Mouse (Mus musculus): ENCODE results near the gene BC048403.

Gene BC048403

GRCm38 (mm10) chr10:121739548-121740505 lies at the start of gene BC048403:
TSS of gene BC048403 (plus strand) at chr10:121739937.
- DNase-seq (ENCODE audit: low spot score) = peak; percentile 68

- DNase-seq (ENCODE audit: low spot score) = no peak
Measured at GRCm38 (mm10) chr10:121692944-121693579, 46.7 kb upstream of the BC048403 start.

- DNase-seq (ENCODE audit: low spot score) = no peak
Measured at GRCm38 (mm10) chr10:121694567-121694966, 45.2 kb upstream of the BC048403 start.

DNA sequence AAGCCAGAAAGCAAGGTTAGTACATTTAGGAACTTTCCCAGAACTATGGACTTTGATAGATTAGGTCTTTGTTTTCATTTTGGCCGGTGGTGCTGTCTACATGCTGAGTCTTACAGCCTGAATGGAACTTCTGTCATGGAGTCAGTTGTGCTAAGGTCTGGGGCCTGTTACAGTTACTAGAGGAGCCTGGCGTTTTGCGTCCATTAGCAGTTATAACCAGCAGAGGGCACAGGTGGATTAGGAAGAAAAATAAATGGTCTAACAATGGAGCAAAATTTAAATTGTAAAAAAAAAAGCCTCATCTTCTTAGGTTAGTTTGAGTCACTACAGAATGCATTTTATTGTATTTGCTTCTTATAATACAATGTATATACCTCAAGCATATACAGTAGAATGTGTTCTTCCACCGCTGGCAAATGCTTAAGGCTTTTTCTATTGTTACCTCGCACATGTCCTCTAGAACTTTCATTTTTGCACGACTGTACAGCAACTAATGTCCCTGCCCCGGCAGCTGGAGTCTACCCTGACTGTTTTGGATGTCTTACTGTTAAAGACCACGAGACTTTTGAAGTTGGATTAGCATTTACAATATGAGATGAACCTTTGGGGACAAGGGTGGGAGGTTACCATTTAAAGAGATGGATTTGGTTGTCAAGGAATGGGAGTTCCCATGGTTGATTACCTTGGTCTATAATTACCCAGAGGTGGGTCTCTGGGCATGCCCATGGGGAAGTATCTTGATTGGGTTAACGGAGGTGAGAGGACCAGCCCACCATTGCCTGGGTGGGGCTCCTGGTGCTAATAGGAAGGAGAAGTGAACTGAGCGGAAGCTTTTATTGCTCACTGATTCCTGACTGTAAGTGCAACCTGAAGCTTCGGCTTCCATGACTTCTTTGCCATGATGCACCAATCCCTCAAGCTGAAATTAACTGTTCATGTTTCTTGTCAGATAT lies 38.2 kb upstream of the BC048403 start:
- no peak for DNase-seq (ENCODE audit: low spot score)

DNA sequence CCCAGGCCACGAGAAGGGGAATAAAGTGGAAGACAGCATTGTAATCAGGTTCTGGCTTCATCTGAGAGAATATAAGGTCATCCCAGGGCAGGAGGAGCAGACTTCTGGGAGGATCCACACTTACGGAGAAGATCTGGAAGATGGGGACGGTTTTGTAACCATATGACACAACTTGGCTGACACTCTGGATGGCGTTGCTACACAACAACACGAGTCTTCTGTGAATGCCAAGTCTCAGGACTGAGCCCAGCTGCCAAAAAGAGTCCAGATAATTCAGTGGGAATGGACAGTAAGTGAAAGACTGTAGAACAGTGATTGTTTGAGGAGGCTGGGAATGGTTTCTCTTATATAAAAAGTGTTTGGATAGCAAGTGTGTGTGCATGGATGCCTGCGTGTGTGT lies 36.1 kb upstream of the BC048403 start:
- DNase-seq (ENCODE audit: low spot score) = no peak

- DNase-seq (ENCODE audit: low spot score) = no peak
Measured at GRCm38 (mm10) chr10:121704871-121705270, 34.9 kb upstream of the BC048403 start.

GRCm38 (mm10) chr10:121705399-121706163 lies 34.2 kb upstream of the BC048403 start:
- no peak for DNase-seq (ENCODE audit: low spot score)

GRCm38 (mm10) chr10:121716862-121717261 lies 22.9 kb upstream of the BC048403 start:
- no peak for DNase-seq (ENCODE audit: low spot score)

DNA sequence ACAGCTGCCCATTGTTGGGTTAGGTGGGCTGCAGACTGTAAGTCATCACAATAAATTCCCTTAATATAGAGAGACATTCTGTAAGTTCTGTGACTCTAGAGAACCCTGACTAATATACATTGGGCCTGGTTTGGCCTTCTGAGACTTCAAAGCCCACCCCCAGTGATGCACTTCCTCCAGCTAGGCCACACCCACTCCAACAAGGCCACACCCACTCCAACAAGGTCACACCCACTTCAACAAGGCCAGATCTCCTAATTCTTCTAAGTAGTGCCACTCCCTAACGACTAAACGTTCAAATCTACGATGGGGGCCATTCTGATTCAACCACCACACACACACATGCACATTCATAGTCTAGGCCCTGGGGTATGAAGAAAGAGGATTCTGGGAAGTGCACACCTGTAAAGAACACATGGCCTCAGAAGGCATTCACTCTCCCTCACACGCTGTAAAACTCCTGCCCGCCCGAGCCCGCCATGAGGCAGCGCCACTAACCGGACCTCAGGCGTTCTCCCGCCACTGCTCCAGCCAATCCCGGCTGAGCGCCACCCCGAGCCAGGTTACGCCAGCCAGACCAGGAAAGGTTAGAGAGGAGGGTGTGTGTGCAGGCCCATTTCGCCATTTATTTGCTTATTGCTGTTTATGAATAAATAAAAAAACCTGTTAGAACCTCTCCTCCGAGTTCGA lies 20.7 kb upstream of the BC048403 start:
- no peak for DNase-seq (ENCODE audit: low spot score)

DNA sequence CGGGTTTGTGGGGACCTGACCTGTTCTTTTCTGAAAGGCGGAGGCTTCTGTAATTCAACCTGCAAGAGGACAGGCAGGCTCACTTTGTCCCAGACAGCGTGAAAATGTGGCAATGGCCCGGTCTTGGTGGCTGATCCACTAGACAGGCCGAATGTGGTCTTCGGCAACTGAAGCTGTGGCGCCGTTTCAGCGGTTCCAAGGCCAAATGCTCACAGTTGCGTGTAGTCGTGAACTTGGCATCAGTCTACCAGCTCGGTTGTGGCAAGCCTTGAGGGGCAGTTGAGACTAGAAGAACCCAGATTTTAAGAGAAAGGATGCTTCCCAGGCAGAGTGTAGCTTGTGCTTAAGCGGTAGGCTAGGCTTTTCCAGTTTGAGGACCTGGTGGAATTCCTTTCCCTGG lies 19.0 kb upstream of the BC048403 start:
- DNase-seq (ENCODE audit: low spot score) = no peak

DNA sequence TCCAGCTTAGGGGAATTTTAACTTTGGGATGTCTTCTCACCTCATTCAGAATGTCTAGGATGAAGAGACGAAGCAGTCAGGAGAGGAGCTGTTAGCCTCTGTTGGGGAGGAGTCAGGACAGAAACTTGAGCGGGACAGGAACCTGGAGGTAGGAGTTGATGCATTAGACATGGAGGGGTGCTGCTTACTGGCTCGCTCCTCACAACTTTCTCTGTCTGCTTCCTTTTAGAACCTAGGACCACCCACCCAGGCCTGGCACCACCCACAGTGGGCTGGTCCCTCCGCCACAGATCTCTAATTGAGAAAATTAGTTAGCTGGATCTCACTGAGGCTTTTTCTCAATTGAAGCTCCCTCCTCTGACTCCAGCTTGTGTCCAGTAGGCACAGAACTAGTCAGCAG lies 13.2 kb upstream of the BC048403 start:
- no peak for DNase-seq (ENCODE audit: low spot score)

DNA sequence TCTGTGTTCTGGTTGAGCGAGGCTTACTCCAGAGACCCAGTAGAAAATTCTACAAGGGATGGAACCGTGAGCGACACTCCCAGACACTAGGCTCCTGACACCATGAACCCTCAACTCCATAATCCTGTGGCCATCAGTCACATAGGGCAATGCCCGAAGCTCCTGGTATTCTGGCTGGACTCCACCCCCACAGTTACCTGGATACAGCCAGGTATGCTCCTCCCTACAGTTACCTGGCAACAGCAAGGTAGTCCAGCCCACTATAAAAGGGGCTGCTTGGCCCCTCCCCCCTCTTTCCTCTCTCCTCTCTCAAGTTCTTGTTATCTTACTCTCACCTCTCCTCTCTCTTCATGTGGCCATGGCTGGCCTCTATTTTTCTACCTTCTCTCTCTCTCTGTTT lies 12.6 kb upstream of the BC048403 start:
- DNase-seq (ENCODE audit: low spot score) = no peak

DNA sequence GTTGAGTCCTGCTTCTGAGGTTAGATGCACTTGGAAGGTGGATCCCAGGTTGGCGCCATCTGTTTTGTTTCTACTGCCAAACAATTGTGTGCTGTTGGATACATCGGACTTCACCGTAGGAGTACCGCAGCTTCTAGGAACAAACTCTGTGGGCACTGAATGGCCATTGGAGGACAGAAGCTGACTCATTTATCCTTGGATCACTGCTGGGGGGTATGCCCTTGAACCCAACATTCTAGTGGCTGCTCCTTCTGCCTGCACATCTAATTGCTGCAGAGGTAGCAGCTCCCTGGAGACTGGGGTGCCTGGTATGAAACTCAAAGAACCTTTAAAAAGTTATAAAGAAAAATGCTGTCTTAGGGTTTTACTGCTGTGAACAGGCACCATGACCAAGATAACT lies 11.5 kb upstream of the BC048403 start:
- no peak for DNase-seq (ENCODE audit: low spot score)

DNA sequence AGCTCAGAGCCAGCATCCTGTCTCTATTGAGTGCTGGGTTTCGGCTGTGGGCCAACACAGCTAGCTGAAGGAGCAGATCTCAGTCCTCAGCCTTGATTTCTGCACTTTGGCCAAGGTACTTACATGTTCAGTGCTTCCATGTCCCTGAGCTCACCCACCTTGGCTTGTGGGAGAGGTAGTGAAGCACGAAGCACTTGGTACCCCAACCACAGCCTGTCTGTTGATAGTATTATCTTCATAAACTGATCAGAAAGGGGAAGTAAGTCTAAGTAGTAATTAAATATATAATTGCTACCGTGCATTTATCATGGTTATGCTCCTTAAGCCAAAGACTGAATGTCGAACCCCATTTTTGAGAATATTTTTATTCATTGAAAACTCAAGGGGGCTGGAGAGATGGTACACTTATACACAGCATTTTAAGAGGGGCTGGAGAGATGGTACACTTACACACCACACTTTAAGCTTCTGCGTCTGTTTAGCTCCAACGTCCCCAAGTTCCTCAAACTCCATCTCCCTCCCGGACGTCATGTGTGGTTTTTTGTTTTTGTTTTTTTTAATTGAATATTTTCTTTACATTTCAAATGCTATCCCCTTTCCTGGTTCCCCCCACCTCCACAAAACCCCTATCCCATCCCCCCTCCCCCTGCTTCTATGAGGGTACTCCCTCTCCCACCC lies 8.6 kb upstream of the BC048403 start:
- DNase-seq (ENCODE audit: low spot score) = no peak

GRCm38 (mm10) chr10:121732542-121732941 lies 7.2 kb upstream of the BC048403 start:
- no peak for DNase-seq (ENCODE audit: low spot score)

GRCm38 (mm10) chr10:121737256-121737655 lies 2.5 kb upstream of the BC048403 start:
- no peak for DNase-seq (ENCODE audit: low spot score)

DNA sequence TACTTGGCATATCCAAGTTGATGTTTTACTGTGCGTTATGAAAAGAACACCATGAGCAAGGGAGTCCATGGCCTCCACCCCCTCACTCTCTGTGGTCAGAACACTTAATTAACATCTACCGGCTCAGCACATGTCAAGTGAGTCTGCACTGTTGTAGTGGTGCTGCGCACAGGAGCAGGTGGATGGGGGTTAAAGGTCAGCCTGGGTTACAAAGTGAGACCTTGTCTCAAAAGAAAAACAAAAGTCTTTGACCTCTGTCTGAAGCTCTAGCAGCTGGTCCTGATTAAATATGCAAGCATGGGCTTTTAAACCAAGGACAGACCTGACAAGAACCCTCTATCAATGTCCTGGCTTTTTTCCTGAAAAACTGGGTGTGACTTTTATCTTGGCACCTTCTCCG lies 2.6 kb downstream of the BC048403 start:
- no peak for DNase-seq (ENCODE audit: low spot score)

DNA sequence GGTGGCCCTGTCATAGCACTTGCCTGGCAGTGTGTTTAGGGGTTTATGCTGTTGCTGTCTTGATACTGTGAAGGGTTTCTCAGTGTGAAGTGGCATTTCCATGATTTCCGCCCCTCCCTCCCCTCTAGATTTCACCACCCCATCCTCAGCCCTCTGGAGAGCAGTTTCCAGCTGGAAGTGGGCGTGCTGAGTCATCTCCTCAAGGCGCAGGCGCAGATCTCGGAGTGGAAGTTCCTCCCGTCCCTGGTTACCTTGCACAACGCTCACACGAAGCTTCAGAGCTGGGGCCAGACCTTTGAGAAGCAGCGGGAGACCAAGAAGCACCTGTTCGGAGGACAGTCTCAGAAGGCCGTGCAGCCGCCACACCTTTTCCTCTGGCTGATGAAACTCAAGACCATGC lies 10.4 kb downstream of the BC048403 start:
- DNase-seq (ENCODE audit: low spot score) = no peak

DNA sequence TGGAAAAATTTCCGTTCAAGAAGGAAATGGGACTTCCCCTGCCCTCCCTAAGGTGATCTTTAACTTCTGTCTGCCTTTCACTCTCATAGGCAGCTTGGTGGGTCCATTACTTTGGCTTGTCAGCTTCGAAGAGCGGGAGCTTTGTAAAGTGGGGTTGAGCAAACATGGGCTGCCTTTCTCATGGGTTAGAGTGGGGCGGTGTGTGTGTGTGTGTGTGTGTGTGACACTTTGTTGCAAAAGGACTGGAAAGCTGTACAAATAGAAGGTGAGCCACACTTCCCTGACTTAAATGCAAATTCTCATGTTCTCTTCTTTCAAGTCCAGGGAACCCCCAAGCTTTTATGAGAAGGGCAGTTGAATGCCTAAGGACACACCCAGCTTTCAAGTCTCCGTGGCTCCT lies 14.5 kb downstream of the BC048403 start:
- no peak for DNase-seq (ENCODE audit: low spot score)

GRCm38 (mm10) chr10:121755822-121756221 lies 16.1 kb downstream of the BC048403 start:
- DNase-seq (ENCODE audit: low spot score) = no peak
